Mouse (Mus musculus): ENCODE results near the gene Rpl9-ps1.

The Rpl9-ps1 gene

GRCm38 (mm10) chr11:83645521-83645920 lies at the start of gene Rpl9-ps1:
Rpl9-ps1 (minus strand) TSS chr11:83645621.
- DNase-seq (ENCODE audit: low read depth, low spot score) = no peak

- DNase-seq (ENCODE audit: low read depth, low spot score) = no peak
Measured at GRCm38 (mm10) chr11:83692008-83692407, 46.6 kb upstream of the Rpl9-ps1 start.

- no peak for DNase-seq (ENCODE audit: low read depth, low spot score)
Measured at GRCm38 (mm10) chr11:83689918-83690317, 44.5 kb upstream of the Rpl9-ps1 start.

- DNase-seq (ENCODE audit: low read depth, low spot score) = no peak
Measured at GRCm38 (mm10) chr11:83675665-83676064, 30.2 kb upstream of the Rpl9-ps1 start.

- no peak for DNase-seq (ENCODE audit: low read depth, low spot score)
Measured at GRCm38 (mm10) chr11:83671743-83672142, 26.3 kb upstream of the Rpl9-ps1 start.

- DNase-seq (ENCODE audit: low read depth, low spot score) = no peak
Measured at GRCm38 (mm10) chr11:83663532-83663931, 18.1 kb upstream of the Rpl9-ps1 start.

- no peak for DNase-seq (ENCODE audit: low read depth, low spot score)
Measured at GRCm38 (mm10) chr11:83662204-83662603, 16.8 kb upstream of the Rpl9-ps1 start, which contains the start of gene Ccl4. Ccl4 (plus strand) TSS chr11:83662584.

- no peak for DNase-seq (ENCODE audit: low read depth, low spot score)
Measured at GRCm38 (mm10) chr11:83658797-83659196, 13.4 kb upstream of the Rpl9-ps1 start.

GRCm38 (mm10) chr11:83657508-83657907 lies 12.1 kb upstream of the Rpl9-ps1 start:
- no peak for DNase-seq (ENCODE audit: low read depth, low spot score)

- DNase-seq (ENCODE audit: low read depth, low spot score) = no peak
Measured at GRCm38 (mm10) chr11:83654606-83655005, 9.2 kb upstream of the Rpl9-ps1 start.

GRCm38 (mm10) chr11:83649305-83649841 lies 4.0 kb upstream of the Rpl9-ps1 start, which contains the start of gene Ccl3:
Ccl3 (minus strand) TSS chr11:83649355.
- no peak for DNase-seq (ENCODE audit: low read depth, low spot score)

GRCm38 (mm10) chr11:83646356-83647149 lies 1.1 kb upstream of the Rpl9-ps1 start:
- DNase-seq (ENCODE audit: low read depth, low spot score) = no peak

- no peak for DNase-seq (ENCODE audit: low read depth, low spot score)
Measured at GRCm38 (mm10) chr11:83641216-83641615, 4.2 kb downstream of the Rpl9-ps1 start.

GRCm38 (mm10) chr11:83640141-83640540 lies 5.3 kb downstream of the Rpl9-ps1 start:
- DNase-seq (ENCODE audit: low read depth, low spot score) = no peak

GRCm38 (mm10) chr11:83639533-83639932 lies 5.9 kb downstream of the Rpl9-ps1 start:
- peak; percentile 10 for DNase-seq (ENCODE audit: low read depth, low spot score)

- DNase-seq (ENCODE audit: low read depth, low spot score) = no peak
Measured at GRCm38 (mm10) chr11:83638934-83639333, 6.5 kb downstream of the Rpl9-ps1 start.

- no peak for DNase-seq (ENCODE audit: low read depth, low spot score)
Measured at GRCm38 (mm10) chr11:83636742-83637235, 8.6 kb downstream of the Rpl9-ps1 start.

GRCm38 (mm10) chr11:83634898-83635297 lies 10.5 kb downstream of the Rpl9-ps1 start:
- no peak for DNase-seq (ENCODE audit: low read depth, low spot score)

GRCm38 (mm10) chr11:83634425-83634824 lies 11.0 kb downstream of the Rpl9-ps1 start:
- DNase-seq (ENCODE audit: low read depth, low spot score) = no peak

- DNase-seq (ENCODE audit: low read depth, low spot score) = no peak
Measured at GRCm38 (mm10) chr11:83632744-83633143, 12.7 kb downstream of the Rpl9-ps1 start.

GRCm38 (mm10) chr11:83631065-83631464 lies 14.4 kb downstream of the Rpl9-ps1 start:
- DNase-seq (ENCODE audit: low read depth, low spot score) = no peak

GRCm38 (mm10) chr11:83630630-83631029 lies 14.8 kb downstream of the Rpl9-ps1 start:
- no peak for DNase-seq (ENCODE audit: low read depth, low spot score)

GRCm38 (mm10) chr11:83628808-83629207 lies 16.6 kb downstream of the Rpl9-ps1 start:
- no peak for DNase-seq (ENCODE audit: low read depth, low spot score)
